Mouse (Mus musculus) megakaryocyte, embryonic 14.5 days (primary cell): ENCODE data around the gene Hormad1. TPM values are rescaled to one million over a fixed set of nuclear protein-coding genes. Genes with fewer than 3 reads are reported as not detected.
A peak's percentile ranks its signal among the peaks of the same experiment; 100 is the strongest.
"Not testable (repeated sequence)": the region's sequence is repeated elsewhere in the genome, so short reads cannot be mapped to it uniquely, and the experiment has no call there.

Experiments
- H3K27me3 ChIP-seq: replicated peaks from 2 replicates; pipeline ENCODE3; 2012; ENCODE audit warnings: inconsistent platforms
- H3K36me3 ChIP-seq: replicated peaks from 2 replicates; pipeline ENCODE3; 2012; ENCODE audit warnings: low read length, inconsistent platforms, mixed read lengths
- H3K4me1 ChIP-seq: 2 replicates; pipeline ENCODE4 v1.6.1; 2012; ENCODE audit warnings: inconsistent platforms
- H3K4me3 ChIP-seq: replicated peaks from 2 replicates; pipeline ENCODE3; 2012; ENCODE audit warnings: moderate library complexity, mild to moderate bottlenecking, inconsistent platforms
- H3K9me3 ChIP-seq: 2 replicates; pipeline ENCODE4 v1.6.1; 2012; ENCODE audit warnings: inconsistent platforms
- FLI1 ChIP-seq: IDR thresholded peaks from 2 replicates; pipeline ENCODE4 v1.6.1; 2012; ENCODE audit warnings: low read length, inconsistent platforms, mixed read lengths
- GATA1 ChIP-seq: IDR thresholded peaks from 3 replicates; pipeline ENCODE4 v1.6.1; 2012; ENCODE audit warnings: mixed read lengths, low read length, inconsistent platforms, borderline replicate concordance
- polyA plus RNA-seq: library from polyadenylated mRNA; stranded (reverse); fragments of >175 nt; gene quantifications from 2 replicates; pipeline ENCODE4 v1.2.3, GENCODE M21; 2012; ENCODE audit warnings: low replicate concordance; ENCODE audit not compliant: insufficient read depth

The Hormad1 gene
- polyA plus RNA-seq, 1 experiment = not detected

GRCm38 (mm10) chr3:95526622-95527211 lies 32.8 kb upstream of the Hormad1 start, which contains the start of gene Ctss:
Gene Ctss (plus strand): TSS chr3:95526786.
- H3K4me3 ChIP-seq = peak within 1 kb of the TSS; percentile 80
- H3K9me3 ChIP-seq = peaks cover 3% of the 10 kb centered on the region; the same call in 1 of the 2 replicates
- no peak for TF ChIP-seq FLI1
- TF ChIP-seq GATA1 = no peak
- H3K27me3 ChIP-seq = peaks cover 43% of the 10 kb centered on the region
- H3K36me3 ChIP-seq = no peaks in the 10 kb centered on the region
- peaks cover 24% of the 10 kb centered on the region for H3K4me1 ChIP-seq

DNA sequence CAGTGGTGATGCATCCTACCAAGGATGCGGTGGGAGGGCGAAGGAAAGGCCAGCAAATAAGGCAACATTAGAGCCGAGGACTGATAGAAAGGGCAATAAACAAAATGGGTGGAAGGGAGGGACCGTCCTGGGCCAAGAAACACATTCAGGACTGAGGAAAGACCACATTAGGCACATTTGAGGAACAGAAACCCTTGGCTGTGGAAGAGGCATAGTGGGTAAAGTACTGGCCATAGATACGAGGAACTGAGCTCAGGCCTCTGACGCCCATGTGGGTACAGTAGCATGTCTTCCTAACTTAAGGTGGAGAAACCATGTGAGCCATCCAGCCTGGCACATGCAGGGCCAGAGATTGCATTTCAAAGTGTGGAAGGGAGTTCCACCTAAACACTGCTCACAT lies 29.7 kb upstream of the Hormad1 start:
- TF ChIP-seq GATA1 (no peak), FLI1 (no peak)
- Histone ChIP-seq H3K4me1 (0 out of 2 replicates have a peak, but pooled peaks cover 3% of the 10 kb centered on the region), H3K36me3 (no peaks in the 10 kb centered on the region), H3K4me3 (peak overlapping the region; percentile 55), H3K27me3 (peaks cover 29% of the 10 kb centered on the region), H3K9me3 (peaks cover 3% of the 10 kb centered on the region; the same call in 1 of the 2 replicates)

DNA sequence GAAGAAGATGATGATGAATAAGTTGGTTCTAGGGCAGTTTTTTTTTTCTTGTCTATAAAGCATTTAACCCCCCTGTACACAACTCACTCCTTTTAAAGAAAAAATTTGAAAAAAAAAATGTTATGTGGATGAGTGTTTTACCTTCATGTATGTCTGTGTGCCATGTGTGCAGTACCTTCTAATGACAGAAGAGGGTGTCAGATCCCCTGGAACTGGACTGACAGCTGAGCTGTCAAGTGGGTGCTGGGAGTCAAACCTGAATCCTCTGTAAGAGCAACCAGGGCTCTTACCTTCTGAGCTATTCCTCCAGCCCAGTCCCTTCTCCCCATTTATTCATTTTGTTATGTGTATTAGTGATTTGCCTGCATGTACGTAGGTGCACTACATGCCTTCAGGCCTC lies 28.5 kb upstream of the Hormad1 start:
- no peaks in the 10 kb centered on the region for H3K36me3 ChIP-seq
- H3K4me3 ChIP-seq = no peak overlapping the region
- no peak for TF ChIP-seq GATA1
- TF ChIP-seq FLI1 = no peak
- H3K4me1 ChIP-seq = 0 out of 2 replicates have a peak, but pooled peaks cover 3% of the 10 kb centered on the region
- H3K9me3 ChIP-seq = peaks cover 8% of the 10 kb centered on the region
- H3K27me3 ChIP-seq = peaks cover 24% of the 10 kb centered on the region

DNA sequence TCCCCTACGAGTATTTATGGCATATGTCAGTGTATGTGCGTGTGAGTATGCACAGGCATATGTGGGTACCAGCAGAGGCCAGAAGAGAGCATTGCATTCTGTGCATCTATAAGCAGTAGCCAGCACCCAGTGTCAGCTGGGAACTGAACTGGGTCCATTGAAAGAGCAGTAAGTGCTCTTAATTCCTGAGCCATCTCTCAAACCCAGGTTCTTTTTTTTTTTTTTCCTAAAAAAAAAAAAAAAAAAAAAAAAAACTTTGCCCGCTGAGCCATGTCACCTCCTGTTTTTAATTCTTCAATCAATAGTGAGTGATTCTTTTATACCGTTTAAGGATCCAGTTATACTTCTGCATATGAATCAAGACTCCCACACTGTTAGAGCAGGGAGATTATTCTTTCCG lies 26.1 kb upstream of the Hormad1 start:
- Histone ChIP-seq H3K4me3 (no peak overlapping the region), H3K36me3 (no peaks in the 10 kb centered on the region)
- no peak for TF ChIP-seq FLI1
- no peak for TF ChIP-seq GATA1

GRCm38 (mm10) chr3:95534927-95535326 lies 24.6 kb upstream of the Hormad1 start:
- Histone ChIP-seq H3K27me3 (peaks cover 8% of the 10 kb centered on the region), H3K9me3 (peaks cover 10% of the 10 kb centered on the region), H3K4me3 (no peak overlapping the region), H3K36me3 (no peaks in the 10 kb centered on the region), H3K4me1 (peaks cover 9% of the 10 kb centered on the region)
- TF ChIP-seq GATA1 (no peak), FLI1 (no peak)

More for the DNA sequence above, 26.1 kb upstream of the Hormad1 start:
- Histone ChIP-seq H3K4me1 (no peaks in the 10 kb centered on the region), H3K9me3 (peaks cover 10% of the 10 kb centered on the region), H3K27me3 (peaks cover 14% of the 10 kb centered on the region)

DNA sequence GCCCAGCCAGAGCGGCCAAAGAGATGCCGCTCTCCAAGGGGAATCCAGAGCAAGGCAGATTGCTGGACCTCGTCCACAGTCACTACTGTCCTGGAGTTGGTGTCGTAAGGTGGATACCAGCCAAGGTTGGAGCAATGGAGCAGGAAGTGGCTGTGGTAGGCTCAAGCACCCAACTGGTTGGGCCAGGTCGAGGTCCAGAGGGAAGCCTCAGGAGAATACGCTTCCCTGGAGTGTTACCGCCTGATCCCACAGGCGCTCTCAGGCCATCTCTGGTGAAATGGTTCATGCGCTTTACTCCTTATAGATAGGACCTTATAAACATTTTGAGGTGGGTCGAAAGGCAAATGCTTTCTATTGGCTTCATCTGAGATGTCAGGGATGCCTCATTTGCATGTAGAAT lies 20.5 kb upstream of the Hormad1 start:
- H3K27me3 ChIP-seq = peaks cover 5% of the 10 kb centered on the region
- H3K36me3 ChIP-seq = no peaks in the 10 kb centered on the region
- no peak overlapping the region for H3K4me3 ChIP-seq
- peaks cover 7% of the 10 kb centered on the region for H3K9me3 ChIP-seq
- peaks cover 22% of the 10 kb centered on the region for H3K4me1 ChIP-seq
- no peak for TF ChIP-seq FLI1
- TF ChIP-seq GATA1 = no peak

DNA sequence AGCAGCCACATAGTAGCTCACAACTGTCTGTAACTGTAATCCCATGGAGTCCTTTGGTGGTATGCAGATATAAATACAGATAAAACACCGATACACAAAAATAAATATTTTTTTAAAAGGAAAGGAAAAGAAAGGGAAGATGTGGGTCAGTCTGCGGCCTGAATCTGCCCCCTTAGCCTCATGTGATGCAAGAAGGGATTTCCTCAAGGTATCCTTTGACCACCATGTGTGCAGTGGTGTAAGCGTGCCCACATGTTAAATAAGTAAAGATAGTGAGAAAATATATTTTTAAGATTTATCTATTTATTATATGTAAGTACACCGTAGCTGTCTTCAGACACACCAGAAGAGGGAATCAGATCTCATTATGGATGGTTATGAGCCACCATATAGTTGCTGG lies 19.6 kb upstream of the Hormad1 start:
- no peak overlapping the region for H3K4me3 ChIP-seq
- H3K36me3 ChIP-seq = no peaks in the 10 kb centered on the region
- H3K4me1 ChIP-seq = peaks cover 22% of the 10 kb centered on the region
- peaks cover 7% of the 10 kb centered on the region for H3K9me3 ChIP-seq
- TF ChIP-seq GATA1 (no peak), FLI1 (no peak)
- peaks cover 13% of the 10 kb centered on the region for H3K27me3 ChIP-seq

GRCm38 (mm10) chr3:95541186-95541585 lies 18.3 kb upstream of the Hormad1 start:
- H3K9me3 ChIP-seq, H3K36me3 ChIP-seq, H3K4me3 ChIP-seq: not testable (repeated sequence)
- H3K4me1 ChIP-seq = peaks cover 22% of the 10 kb centered on the region
- H3K27me3 ChIP-seq = peaks cover 21% of the 10 kb centered on the region

DNA sequence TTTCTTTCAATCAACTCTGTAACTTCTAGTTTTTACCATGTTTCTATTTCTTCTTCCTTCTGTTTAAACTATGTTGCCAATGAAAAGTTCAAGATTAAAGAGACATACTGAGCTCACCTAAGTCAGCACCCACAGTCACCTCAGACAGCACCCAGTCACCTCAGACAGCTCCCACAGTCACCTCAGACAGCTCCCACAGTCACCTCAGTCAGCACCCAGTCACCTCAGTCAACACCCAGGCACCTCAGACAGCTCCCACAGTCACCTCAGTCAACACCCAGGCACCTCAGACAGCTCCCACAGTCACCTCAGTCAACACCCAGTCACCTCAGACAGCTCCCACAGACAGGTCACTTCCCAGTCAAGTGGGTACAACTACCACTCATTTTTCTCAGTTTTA lies 17.3 kb upstream of the Hormad1 start:
- H3K9me3 ChIP-seq = 0 out of 2 replicates have a peak, but pooled peaks cover 2% of the 10 kb centered on the region
- peaks cover 24% of the 10 kb centered on the region for H3K27me3 ChIP-seq
- no peak overlapping the region for H3K4me3 ChIP-seq
- no peaks in the 10 kb centered on the region for H3K36me3 ChIP-seq
- TF ChIP-seq GATA1 (no peak), FLI1 (no peak)
- peaks cover 22% of the 10 kb centered on the region for H3K4me1 ChIP-seq

GRCm38 (mm10) chr3:95542981-95543380 lies 16.5 kb upstream of the Hormad1 start:
- peaks cover 22% of the 10 kb centered on the region for H3K4me1 ChIP-seq
- H3K36me3 ChIP-seq = no peaks in the 10 kb centered on the region
- H3K4me3 ChIP-seq = peak overlapping the region; percentile 46
- H3K27me3 ChIP-seq = peaks cover 26% of the 10 kb centered on the region
- no peaks in the 10 kb centered on the region for H3K9me3 ChIP-seq
- TF ChIP-seq FLI1 (no peak), GATA1 (no peak)
